Mouse (Mus musculus) embryonic facial prominence, embryonic 10.5 days (tissue): ENCODE measurements around the gene Rab40c. TPM values are rescaled to one million over a fixed set of nuclear protein-coding genes. Genes with fewer than 3 reads are reported as not detected.

ENCODE experiments used
- DNase-seq: peaks from one replicate; pipeline ENCODE4 v3.0.0-alpha.2; 2017; ENCODE audit warnings: low spot score
- H3K27ac ChIP-seq: fragments of 300-500 bp; sonication (generic); replicated peaks from 2 replicates; pipeline ENCODE4 v1.5.1; 2016; ENCODE audit warnings: mild to moderate bottlenecking
- H3K27me3 ChIP-seq: fragments of 300-500 bp; sonication (generic); replicated peaks from 2 replicates; pipeline ENCODE4 v1.6.1; 2016; ENCODE audit warnings: low read depth, mild to moderate bottlenecking; ENCODE audit not compliant: poor library complexity, severe bottlenecking
- H3K36me3 ChIP-seq: fragments of 300-500 bp; sonication (generic); replicated peaks from 2 replicates; pipeline ENCODE4 v1.6.1; 2016; ENCODE audit warnings: mild to moderate bottlenecking, moderate library complexity
- H3K4me1 ChIP-seq: fragments of 300-500 bp; sonication (generic); 2 replicates; pipeline ENCODE4 v1.6.1; 2016
- H3K4me3 ChIP-seq: fragments of 300-500 bp; sonication (generic); 2 replicates; pipeline ENCODE4 v1.5.1; 2016; ENCODE audit warnings: mild to moderate bottlenecking, moderate library complexity
- H3K9me3 ChIP-seq: fragments of 300-500 bp; sonication (generic); 2 replicates; pipeline ENCODE4 v1.6.1; 2016; ENCODE audit warnings: mild to moderate bottlenecking
- WGBS: fragments of 180-500 bp; shearing (Covaris S2); methylation state at CpG from one replicate; pipeline ENCODE4 v1.1.7; 2016; 5-methylcytosine and 5-hydroxymethylcytosine counted together
- polyA plus RNA-seq: library from polyadenylated mRNA; unstranded; fragments of >200 nt; fragmentation: Nextera tagmentation; extraction: Ambion mirVana; gene quantifications from 2 replicates; pipeline ENCODE4 v1.2.1, GENCODE M21; 2016

Rab40c gene
- polyA plus RNA-seq, 1 experiment from 2014 or later = 34.0 TPM

DNA sequence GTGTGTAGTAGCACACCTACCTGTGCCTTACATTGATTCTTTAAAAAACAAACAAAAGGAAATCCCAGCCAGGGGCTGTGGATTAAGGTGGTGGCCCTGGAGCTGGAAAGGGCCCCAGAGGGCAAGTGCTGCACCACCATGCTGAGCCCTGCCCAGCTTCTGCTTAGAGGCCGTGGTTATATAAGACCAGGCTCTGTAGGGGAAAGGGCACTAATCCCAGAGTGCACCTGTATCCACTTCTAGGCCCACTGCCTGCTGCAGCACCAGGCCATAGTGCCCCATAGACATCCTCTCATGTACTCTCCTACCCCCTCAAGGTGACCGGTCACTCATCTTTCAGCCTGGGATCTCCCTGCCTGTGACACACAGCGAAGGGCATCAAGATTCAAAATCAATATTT lies 53.4 kb downstream of the Rab40c start:
- peaks cover 4% of the 10 kb centered on the region; the same call in 1 of the 2 replicates for H3K36me3 ChIP-seq
- peaks cover 34% of the 10 kb centered on the region for H3K4me1 ChIP-seq
- H3K27ac ChIP-seq = no peak overlapping the region
- no peak overlapping the region for H3K4me3 ChIP-seq
- 90% methylated on average over 3 of the region's 3 CpGs for WGBS
- H3K27me3 ChIP-seq = no peaks in the 10 kb centered on the region
- no peaks in the 10 kb centered on the region for H3K9me3 ChIP-seq
- no peak for DNase-seq

DNA sequence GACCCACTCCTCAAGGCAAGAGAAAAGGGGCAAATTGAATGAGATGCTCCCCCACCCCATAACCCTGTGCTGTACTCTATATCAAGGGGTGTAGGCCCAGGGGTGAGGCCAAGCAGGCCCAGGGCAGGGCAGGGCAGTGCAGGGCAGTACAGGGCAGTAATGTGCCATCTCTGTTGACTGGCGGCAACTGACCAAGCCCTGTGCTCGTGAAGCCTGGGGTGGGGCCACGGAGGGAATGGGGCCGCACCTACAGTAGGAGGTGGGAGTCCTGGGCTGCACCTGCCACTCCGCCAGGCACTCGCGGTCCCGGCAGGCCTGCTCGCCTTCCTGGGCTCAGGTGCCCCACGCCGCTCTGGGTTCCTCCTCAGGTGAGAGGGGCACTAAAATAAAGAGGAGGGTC lies 54.2 kb downstream of the Rab40c start:
- no peak overlapping the region for H3K27ac ChIP-seq
- 89% methylated on average over 11 of the region's 11 CpGs for WGBS
- H3K9me3 ChIP-seq = no peaks in the 10 kb centered on the region
- no peak for DNase-seq
- H3K4me1 ChIP-seq = peaks cover 43% of the 10 kb centered on the region
- peaks cover 4% of the 10 kb centered on the region; the same call in 1 of the 2 replicates for H3K36me3 ChIP-seq
- H3K27me3 ChIP-seq = no peaks in the 10 kb centered on the region
- no peak overlapping the region for H3K4me3 ChIP-seq

DNA sequence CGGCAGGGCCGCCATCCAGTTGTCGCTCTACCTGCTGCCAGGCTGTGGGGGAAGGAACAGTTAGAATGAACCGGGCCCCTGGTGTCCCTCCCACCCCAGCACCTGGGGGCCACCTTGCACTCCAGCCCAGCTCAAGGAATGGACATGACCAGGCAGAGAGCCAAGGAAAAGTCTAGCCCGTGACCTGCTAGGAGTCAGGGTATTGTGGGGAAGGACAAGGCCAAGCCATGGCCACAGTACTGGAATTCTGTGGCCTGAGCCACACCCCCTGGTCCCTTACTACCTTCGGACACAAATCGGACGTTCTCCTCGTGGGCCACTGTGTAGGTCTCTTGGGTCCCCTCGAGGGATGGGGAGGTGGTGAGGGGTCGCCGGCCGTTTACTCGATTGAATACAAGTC lies 55.2 kb downstream of the Rab40c start:
- no peak for DNase-seq
- 88% methylated on average over 14 of the region's 14 CpGs for WGBS
- Histone ChIP-seq H3K36me3 (peaks cover 5% of the 10 kb centered on the region; the same call in 1 of the 2 replicates), H3K4me1 (peaks cover 43% of the 10 kb centered on the region), H3K27ac (no peak overlapping the region), H3K9me3 (no peaks in the 10 kb centered on the region), H3K27me3 (no peaks in the 10 kb centered on the region), H3K4me3 (no peak overlapping the region)

DNA sequence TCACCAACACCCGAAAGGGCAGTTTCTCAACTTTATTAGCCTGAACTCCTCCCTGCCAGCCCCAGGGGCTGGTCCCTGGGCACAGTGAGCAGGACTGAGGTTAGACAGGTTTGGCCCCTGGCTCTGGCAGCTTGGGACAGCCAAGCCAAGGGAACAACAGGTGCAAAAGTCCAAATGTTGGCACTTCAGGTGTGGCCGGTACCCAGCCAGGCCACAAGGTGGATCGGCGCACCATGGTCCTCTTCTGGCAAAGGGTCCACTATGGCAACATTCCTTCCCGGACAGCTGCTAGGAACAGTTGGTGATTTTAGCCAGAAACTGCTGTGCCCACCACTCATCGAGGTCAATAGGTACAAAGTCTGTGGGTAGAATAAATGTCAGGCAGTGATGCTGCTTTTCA lies 55.8 kb downstream of the Rab40c start:
- WGBS = 88% methylated on average over 6 of the region's 6 CpGs
- no peaks in the 10 kb centered on the region for H3K9me3 ChIP-seq
- no peak overlapping the region for H3K27ac ChIP-seq
- no peaks in the 10 kb centered on the region for H3K27me3 ChIP-seq
- peaks cover 38% of the 10 kb centered on the region for H3K4me1 ChIP-seq
- no peak for DNase-seq
- H3K36me3 ChIP-seq = peaks cover 9% of the 10 kb centered on the region
- H3K4me3 ChIP-seq = no peak overlapping the region

DNA sequence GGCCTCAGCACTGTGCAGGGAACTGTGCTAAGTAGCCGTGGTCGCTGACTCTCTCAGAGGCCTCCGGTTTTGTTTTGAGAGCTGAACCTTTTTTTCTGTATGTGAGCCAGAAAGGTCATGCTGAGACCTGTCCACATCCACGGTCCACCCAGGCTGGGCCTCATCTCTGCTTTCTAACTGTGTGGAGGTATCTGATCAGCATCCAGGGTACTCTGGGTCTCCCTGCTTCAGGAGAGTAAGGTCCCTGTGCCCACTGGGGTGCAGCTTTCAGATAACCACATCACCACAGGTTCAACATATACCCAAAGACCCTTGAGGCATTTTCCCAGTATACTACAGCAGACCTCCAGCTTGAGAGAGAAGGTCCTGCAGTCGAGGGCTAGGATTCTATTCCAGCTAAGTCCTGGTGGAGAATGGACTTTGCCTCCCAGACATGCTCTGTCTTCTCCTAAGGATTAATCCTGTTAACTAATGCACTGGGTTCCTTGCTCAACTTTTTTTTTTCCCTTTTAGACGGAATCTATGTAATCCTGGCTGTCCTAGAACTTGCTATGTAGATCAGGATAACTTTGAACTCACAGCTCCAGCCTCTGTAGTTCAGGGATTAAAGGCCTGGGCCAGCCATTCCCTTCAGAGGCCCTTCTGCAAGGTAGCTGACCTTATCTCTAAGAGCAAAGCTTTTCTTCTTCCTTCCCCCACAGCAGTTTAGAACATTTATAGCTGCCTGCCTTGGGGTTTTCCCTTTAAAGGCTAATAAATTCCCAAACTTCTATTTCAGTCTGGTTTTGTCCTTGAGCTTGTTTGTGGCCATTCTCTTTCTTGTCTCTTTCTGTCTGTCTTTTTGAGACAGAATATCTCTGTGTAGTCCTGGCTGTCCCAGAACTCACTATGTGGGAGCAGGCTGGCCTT lies 57.6 kb downstream of the Rab40c start:
- peak overlapping the region; percentile 93 for H3K27ac ChIP-seq
- no peaks in the 10 kb centered on the region for H3K27me3 ChIP-seq
- peaks cover 20% of the 10 kb centered on the region for H3K36me3 ChIP-seq
- H3K4me1 ChIP-seq = peaks cover 23% of the 10 kb centered on the region
- DNase-seq = no peak
- H3K9me3 ChIP-seq = no peaks in the 10 kb centered on the region
- WGBS = 13% methylated on average over 6 of the region's 6 CpGs
- H3K4me3 ChIP-seq = peak overlapping the region; percentile 84

DNA sequence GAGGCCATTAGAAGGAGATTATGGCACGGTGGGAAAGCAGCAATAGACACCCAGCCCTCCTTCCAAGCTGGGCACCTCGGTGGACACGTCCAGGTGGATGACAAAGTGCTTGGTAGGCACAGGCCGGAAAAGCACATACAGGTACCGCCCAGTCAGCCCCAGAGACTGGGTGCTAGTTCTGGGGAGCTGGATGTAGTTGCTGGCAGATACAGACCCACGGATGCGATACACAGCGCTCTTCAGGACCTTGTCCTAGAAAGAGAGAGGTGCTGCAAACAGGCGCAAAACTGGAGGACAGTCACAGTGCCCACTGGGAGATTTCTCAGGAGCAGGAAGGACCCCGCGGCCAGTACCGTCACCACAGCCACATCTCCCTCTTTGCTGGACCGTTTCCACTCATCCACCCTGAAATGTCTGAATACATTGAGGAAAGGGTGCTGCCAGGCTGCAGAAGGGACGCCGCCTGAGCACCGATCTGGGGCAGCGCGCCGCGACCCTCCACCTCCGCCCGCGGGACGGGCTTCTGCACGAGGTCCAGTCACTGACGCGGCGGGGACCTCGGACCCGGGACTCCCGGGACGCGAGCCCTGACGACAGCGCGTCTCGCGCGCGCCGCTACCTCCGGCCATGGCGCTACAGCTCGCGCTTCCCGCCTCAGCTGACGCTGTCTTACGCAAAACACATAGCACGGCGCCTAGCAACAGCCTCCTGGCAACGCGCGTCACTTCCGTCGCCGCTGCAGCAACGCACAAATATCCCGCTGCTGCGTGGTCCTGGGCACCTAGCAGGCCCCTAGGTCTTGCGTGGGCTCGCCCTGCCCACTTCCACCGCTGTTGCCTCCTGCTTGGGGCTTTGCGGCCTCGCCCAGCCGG lies 58.5 kb downstream of the Rab40c start, which contains the start of gene Wdr90:
Wdr90 (minus strand) TSS at position 670 of the 872 bp plus-strand sequence.
- peak within 1 kb of the TSS; percentile 84 for H3K4me3 ChIP-seq
- H3K27me3 ChIP-seq = no peaks in the 10 kb centered on the region
- peaks cover 26% of the 10 kb centered on the region for H3K36me3 ChIP-seq
- peak; percentile 93 for DNase-seq
- H3K27ac ChIP-seq = peak within 1 kb of the TSS; percentile 93
- peaks cover 23% of the 10 kb centered on the region for H3K4me1 ChIP-seq
- no peaks in the 10 kb centered on the region for H3K9me3 ChIP-seq
- 5% methylated on average over 65 of the region's 65 CpGs for WGBS

DNA sequence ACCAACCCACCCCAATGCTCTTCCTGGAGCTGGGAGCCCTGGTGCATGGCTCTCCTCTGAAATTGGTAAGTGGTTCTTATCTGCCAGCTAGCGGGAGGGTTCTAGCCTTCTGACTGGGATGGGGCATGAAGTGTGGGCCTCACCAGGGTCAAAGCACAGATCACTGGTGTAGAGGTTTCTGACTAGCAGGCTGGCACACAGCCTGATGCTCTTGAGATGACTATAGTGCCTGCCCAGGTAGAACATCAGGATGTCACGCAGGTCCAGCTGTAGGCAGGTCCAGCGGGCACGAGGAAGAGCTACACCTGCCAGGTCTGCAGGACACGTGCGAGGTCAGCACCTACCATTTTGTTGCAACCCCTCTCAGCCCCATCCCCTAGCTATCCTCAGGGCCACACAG lies 59.3 kb downstream of the Rab40c start:
- peaks cover 34% of the 10 kb centered on the region for H3K36me3 ChIP-seq
- no peaks in the 10 kb centered on the region for H3K27me3 ChIP-seq
- no peaks in the 10 kb centered on the region for H3K9me3 ChIP-seq
- WGBS = 93% methylated on average over 6 of the region's 6 CpGs
- H3K27ac ChIP-seq = peak overlapping the region; percentile 93; the same call in 1 of the 2 replicates
- H3K4me3 ChIP-seq = peak overlapping the region; percentile 84
- H3K4me1 ChIP-seq = peaks cover 23% of the 10 kb centered on the region
- DNase-seq = no peak

DNA sequence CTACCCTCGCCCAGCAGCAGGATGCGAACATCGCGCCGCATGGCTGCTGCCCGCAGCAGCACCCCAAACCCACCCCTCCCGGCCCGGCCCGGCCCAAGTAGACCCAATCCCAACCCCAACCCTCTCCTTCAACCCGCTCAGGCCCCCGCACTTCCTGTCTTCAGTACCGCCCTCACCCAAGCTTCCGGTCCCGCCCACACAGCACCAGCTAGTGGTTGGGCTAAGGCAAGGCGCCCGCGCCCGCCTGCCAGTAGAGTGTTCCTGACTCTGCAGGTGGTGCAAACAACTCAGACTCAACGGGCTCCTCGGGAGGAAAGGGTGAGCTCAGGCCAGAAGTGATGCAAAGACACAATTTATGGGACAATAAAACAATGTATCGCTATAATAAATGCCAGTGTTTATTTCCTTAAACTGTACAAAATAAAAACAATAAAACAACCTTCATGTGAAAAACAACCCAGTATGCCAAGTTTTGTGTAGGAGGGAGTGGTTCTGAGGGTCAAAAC lies 75.1 kb downstream of the Rab40c start, which contains the start of gene Rhot2:
Rhot2 (minus strand) TSS at position 456 of the 506 bp plus-strand sequence.
- peak within 1 kb of the TSS; percentile 93 for H3K27ac ChIP-seq
- H3K9me3 ChIP-seq = no peaks in the 10 kb centered on the region
- H3K4me1 ChIP-seq = peaks cover 23% of the 10 kb centered on the region
- peaks cover 85% of the 10 kb centered on the region for H3K36me3 ChIP-seq
- WGBS = 1% methylated on average over 21 of the region's 21 CpGs
- H3K4me3 ChIP-seq = peak within 1 kb of the TSS; percentile 90
- H3K27me3 ChIP-seq = no peaks in the 10 kb centered on the region
- DNase-seq = peak; percentile 96

DNA sequence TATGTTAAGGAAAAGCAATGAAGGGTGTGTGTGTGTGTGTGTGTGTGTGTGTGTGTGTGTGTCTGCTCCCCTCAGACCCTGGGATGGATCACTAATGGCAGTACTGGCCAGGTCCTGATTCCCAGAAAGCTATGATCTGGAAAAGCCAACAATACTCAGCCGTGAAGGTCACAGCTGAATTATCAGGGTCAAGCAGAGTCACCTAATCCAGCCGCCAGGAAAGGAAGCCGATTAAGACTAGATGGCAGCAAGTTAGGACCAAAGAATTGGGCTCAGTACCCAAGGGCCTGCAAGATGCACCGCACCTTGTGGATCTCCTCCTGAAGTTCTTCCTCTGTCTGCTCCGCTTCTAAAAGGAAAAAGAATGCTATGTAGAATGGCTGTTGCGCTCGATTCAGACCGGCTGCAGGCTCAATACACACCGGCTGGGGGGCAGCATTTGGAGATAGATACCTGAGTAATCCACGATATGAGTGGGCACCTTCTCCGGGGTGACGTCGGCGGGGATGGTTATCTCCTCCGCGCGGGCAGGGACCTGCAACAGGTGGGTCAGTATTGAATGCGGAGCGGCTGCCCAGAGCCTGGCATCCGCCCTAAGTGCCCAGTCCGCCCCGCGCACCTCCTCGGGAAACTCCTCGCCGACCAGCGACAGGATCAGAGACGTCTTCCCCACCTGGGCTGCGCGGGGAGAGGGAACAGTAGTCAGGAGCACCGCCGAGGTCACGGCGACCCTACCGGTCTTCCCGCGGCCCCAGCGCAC lies 75.7 kb downstream of the Rab40c start:
- 3% methylated on average over 38 of the region's 38 CpGs for WGBS
- Histone ChIP-seq H3K4me1 (peaks cover 23% of the 10 kb centered on the region), H3K36me3 (peaks cover 85% of the 10 kb centered on the region), H3K4me3 (peak overlapping the region; percentile 90), H3K27me3 (no peaks in the 10 kb centered on the region), H3K9me3 (no peaks in the 10 kb centered on the region), H3K27ac (peak overlapping the region; percentile 93)
- no peak for DNase-seq

DNA sequence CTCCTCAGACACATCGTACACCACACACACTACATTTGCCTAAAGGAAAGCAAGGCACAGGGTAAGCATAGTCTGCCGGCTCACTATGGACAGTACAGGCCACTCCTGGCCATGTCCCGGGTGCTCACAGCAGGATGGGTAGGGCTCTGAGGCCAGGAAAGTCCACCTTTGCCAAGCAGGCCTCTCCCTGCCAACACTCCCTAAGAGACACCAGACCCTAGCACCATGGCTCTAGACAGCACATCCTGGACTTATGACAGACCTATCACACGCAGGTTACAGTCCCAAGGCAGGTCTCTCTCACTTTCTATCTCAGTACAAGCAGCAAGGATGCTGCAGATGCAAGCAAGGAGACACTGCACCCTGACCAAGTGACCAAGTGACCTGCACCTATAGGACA lies 76.4 kb downstream of the Rab40c start:
- no peak overlapping the region for H3K27ac ChIP-seq
- H3K36me3 ChIP-seq = peaks cover 84% of the 10 kb centered on the region

DNA sequence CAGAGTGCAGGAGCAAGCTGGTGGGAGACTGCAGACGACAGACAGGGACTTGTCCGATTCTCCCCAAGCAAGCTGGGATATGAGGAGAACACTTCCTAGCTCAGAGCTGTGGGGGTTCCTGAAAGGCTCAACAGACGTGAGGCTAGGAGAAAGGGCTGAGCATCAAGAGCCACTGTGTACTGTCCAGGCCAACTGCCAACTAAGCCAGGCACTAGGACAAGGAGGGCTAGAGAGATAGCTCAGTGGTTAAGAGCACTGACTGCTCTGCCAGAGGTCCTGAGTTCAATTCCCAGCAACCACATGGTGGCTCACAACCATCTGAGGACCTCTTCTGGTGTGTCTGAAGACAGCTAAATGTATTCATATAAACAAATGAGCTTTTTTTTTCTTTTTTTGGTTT lies 77.0 kb downstream of the Rab40c start:
- WGBS = 87% methylated on average over 3 of the region's 3 CpGs
- Histone ChIP-seq H3K36me3 (peaks cover 84% of the 10 kb centered on the region), H3K4me3 (0 out of 2 replicates have a peak overlapping the region, but pooled peaks have one; percentile 26)

More for the DNA sequence above, 76.4 kb downstream of the Rab40c start:
- no peaks in the 10 kb centered on the region for H3K27me3 ChIP-seq
- no peak for DNase-seq
- H3K4me1 ChIP-seq = peaks cover 24% of the 10 kb centered on the region
- H3K9me3 ChIP-seq = no peaks in the 10 kb centered on the region
- peak overlapping the region; percentile 90 for H3K4me3 ChIP-seq
- 91% methylated on average over 4 of the region's 4 CpGs for WGBS

More for the DNA sequence above, 77.0 kb downstream of the Rab40c start:
- DNase-seq = no peak
- no peaks in the 10 kb centered on the region for H3K9me3 ChIP-seq
- H3K27ac ChIP-seq = no peak overlapping the region
- no peaks in the 10 kb centered on the region for H3K27me3 ChIP-seq
- peaks cover 30% of the 10 kb centered on the region for H3K4me1 ChIP-seq
